Mouse (Mus musculus) adrenal gland, postnatal 14 days (tissue): Measurements from ENCODE around the gene Gm9970. TPM values are rescaled to one million over a fixed set of nuclear protein-coding genes. Genes with fewer than 3 reads are reported as not detected.
A peak's percentile ranks its signal among the peaks of the same experiment; 100 is the strongest.

Experiments used
- DNase-seq: peaks from one replicate; pipeline ENCODE4 v3.0.0; 2021; ENCODE audit warnings: mixed read lengths
- long read RNA-seq, 2 experiments: library from polyadenylated mRNA; stranded (forward); transcript quantifications; one replicate each; pipeline ENCODE4 v2.0.0; 2021
- total RNA-seq: library from RNA; stranded (reverse); gene quantifications from 2 replicates; pipeline ENCODE4 v1.2.3, GENCODE M21; 2021

The Gm9970 gene
- not detected in 2 replicates for total RNA-seq
- long read RNA-seq, experiment 1, result 0 reads
- long read RNA-seq, experiment 2, result 0 reads

- DNase-seq, result peak; percentile 98
Measured at GRCm38 (mm10) chr5:31240637-31241521, at the start of gene Gm9970, which contains the start of gene Nrbp1. TSS of gene Gm9970 (minus strand) at chr5:31241232. TSS of gene Nrbp1 (plus strand) at chr5:31240864.

GRCm38 (mm10) chr5:31289626-31290230 lies 48.7 kb upstream of the Gm9970 start:
- no peak for DNase-seq

GRCm38 (mm10) chr5:31288655-31289054 lies 47.6 kb upstream of the Gm9970 start:
- DNase-seq, result no peak

- no peak for DNase-seq
Measured at GRCm38 (mm10) chr5:31288225-31288624, 47.2 kb upstream of the Gm9970 start.

GRCm38 (mm10) chr5:31279245-31279988 lies 38.4 kb upstream of the Gm9970 start:
- no peak for DNase-seq

- DNase-seq, result no peak
Measured at GRCm38 (mm10) chr5:31273018-31273417, 32.0 kb upstream of the Gm9970 start.

- no peak for DNase-seq
Measured at GRCm38 (mm10) chr5:31267686-31268085, 26.7 kb upstream of the Gm9970 start.

- DNase-seq, result no peak
Measured at GRCm38 (mm10) chr5:31266101-31266500, 25.1 kb upstream of the Gm9970 start.

GRCm38 (mm10) chr5:31257616-31258015 lies 16.6 kb upstream of the Gm9970 start:
- no peak for DNase-seq

GRCm38 (mm10) chr5:31255971-31256370 lies 14.9 kb upstream of the Gm9970 start:
- DNase-seq, result no peak

GRCm38 (mm10) chr5:31255381-31255780 lies 14.3 kb upstream of the Gm9970 start:
- no peak for DNase-seq

GRCm38 (mm10) chr5:31254901-31255300 lies 13.9 kb upstream of the Gm9970 start:
- DNase-seq, result no peak

- DNase-seq, result peak; percentile 72
Measured at GRCm38 (mm10) chr5:31254452-31254851, 13.4 kb upstream of the Gm9970 start.

GRCm38 (mm10) chr5:31253806-31254205 lies 12.8 kb upstream of the Gm9970 start:
- DNase-seq, result no peak

GRCm38 (mm10) chr5:31252795-31253545 lies 11.9 kb upstream of the Gm9970 start:
- no peak for DNase-seq

- DNase-seq, result no peak
Measured at GRCm38 (mm10) chr5:31252151-31252550, 11.1 kb upstream of the Gm9970 start.

- DNase-seq, result peak; percentile 51
Measured at GRCm38 (mm10) chr5:31251541-31252101, 10.6 kb upstream of the Gm9970 start, which contains the start of gene Krtcap3. TSS of gene Krtcap3 (plus strand) at chr5:31251691.

GRCm38 (mm10) chr5:31250716-31251115 lies 9.7 kb upstream of the Gm9970 start:
- no peak for DNase-seq

GRCm38 (mm10) chr5:31242191-31242590 lies 1.2 kb upstream of the Gm9970 start:
- DNase-seq, result no peak

- no peak for DNase-seq
Measured at GRCm38 (mm10) chr5:31241522-31242034, 546 bp upstream of the Gm9970 start.

- no peak for DNase-seq
Measured at GRCm38 (mm10) chr5:31226641-31227040, 14.4 kb downstream of the Gm9970 start.
